Mouse (Mus musculus) embryo, embryonic 9.5 days (tissue): Measurements from ENCODE around the gene Lamc3.

Experiments used
- DNase-seq: peaks from one replicate; pipeline ENCODE4 v3.0.0-alpha.2; 2017; ENCODE audit errors: extremely low spot score

Gene Lamc3

GRCm38 (mm10) chr2:31974809-31975371 lies 87.8 kb downstream of the Lamc3 start:
- DNase-seq: no peak

- DNase-seq: no peak
Measured at GRCm38 (mm10) chr2:31987774-31988173, 100.7 kb downstream of the Lamc3 start.

GRCm38 (mm10) chr2:31990961-31991360 lies 103.9 kb downstream of the Lamc3 start:
- no peak for DNase-seq

GRCm38 (mm10) chr2:31994896-31995295 lies 107.8 kb downstream of the Lamc3 start:
- DNase-seq: no peak

GRCm38 (mm10) chr2:31996060-31996459 lies 109.0 kb downstream of the Lamc3 start:
- no peak for DNase-seq
